Mouse (Mus musculus): ENCODE data around the gene Capza1.
"Not testable (repeated sequence)": the region's sequence is repeated elsewhere in the genome, so short reads cannot be mapped to it uniquely, and the experiment has no call there.

The Capza1 gene

GRCm38 (mm10) chr3:104817481-104817990 is 46.8 kb downstream of the Capza1 start:
- DNase-seq (ENCODE audit: inconsistent ontology term) = peak; percentile 75

- no peak for DNase-seq (ENCODE audit: inconsistent ontology term)
Measured at GRCm38 (mm10) chr3:104816130-104816529, 48.2 kb downstream of the Capza1 start.

- DNase-seq (ENCODE audit: inconsistent ontology term) = no peak
Measured at GRCm38 (mm10) chr3:104815346-104815745, 49.0 kb downstream of the Capza1 start.

GRCm38 (mm10) chr3:104814746-104815145 is 49.6 kb downstream of the Capza1 start:
- DNase-seq (ENCODE audit: inconsistent ontology term) = no peak

GRCm38 (mm10) chr3:104813227-104813626 is 51.1 kb downstream of the Capza1 start:
- not testable (repeated sequence) for DNase-seq (ENCODE audit: inconsistent ontology term)

GRCm38 (mm10) chr3:104812254-104812653 is 52.1 kb downstream of the Capza1 start:
- no peak for DNase-seq (ENCODE audit: inconsistent ontology term)

GRCm38 (mm10) chr3:104811752-104812151 is 52.6 kb downstream of the Capza1 start:
- DNase-seq (ENCODE audit: inconsistent ontology term) = no peak

- no peak for DNase-seq (ENCODE audit: inconsistent ontology term)
Measured at GRCm38 (mm10) chr3:104805539-104805938, 58.8 kb downstream of the Capza1 start.

GRCm38 (mm10) chr3:104804312-104804711 is 60.0 kb downstream of the Capza1 start:
- DNase-seq (ENCODE audit: inconsistent ontology term) = no peak

GRCm38 (mm10) chr3:104801481-104801880 is 62.8 kb downstream of the Capza1 start:
- DNase-seq (ENCODE audit: inconsistent ontology term) = no peak

- DNase-seq (ENCODE audit: inconsistent ontology term) = no peak
Measured at GRCm38 (mm10) chr3:104800681-104801080, 63.6 kb downstream of the Capza1 start.

- DNase-seq (ENCODE audit: inconsistent ontology term) = no peak
Measured at GRCm38 (mm10) chr3:104796430-104797082, 67.7 kb downstream of the Capza1 start.

- peak; percentile 55 for DNase-seq (ENCODE audit: inconsistent ontology term)
Measured at GRCm38 (mm10) chr3:104795661-104796340, 68.5 kb downstream of the Capza1 start.

GRCm38 (mm10) chr3:104794953-104795470 is 69.3 kb downstream of the Capza1 start:
- DNase-seq (ENCODE audit: inconsistent ontology term) = peak; percentile 25

GRCm38 (mm10) chr3:104793871-104794828 is 70.2 kb downstream of the Capza1 start:
- peak; percentile 99 for DNase-seq (ENCODE audit: inconsistent ontology term)

- no peak for DNase-seq (ENCODE audit: inconsistent ontology term)
Measured at GRCm38 (mm10) chr3:104792360-104793270, 71.7 kb downstream of the Capza1 start.

- no peak for DNase-seq (ENCODE audit: inconsistent ontology term)
Measured at GRCm38 (mm10) chr3:104791671-104792070, 72.6 kb downstream of the Capza1 start.

- no peak for DNase-seq (ENCODE audit: inconsistent ontology term)
Measured at GRCm38 (mm10) chr3:104791017-104791416, 73.3 kb downstream of the Capza1 start.

- DNase-seq (ENCODE audit: inconsistent ontology term) = peak; percentile 85
Measured at GRCm38 (mm10) chr3:104790401-104790937, 73.8 kb downstream of the Capza1 start.

GRCm38 (mm10) chr3:104789822-104790221 is 74.5 kb downstream of the Capza1 start:
- peak; percentile 63 for DNase-seq (ENCODE audit: inconsistent ontology term)

GRCm38 (mm10) chr3:104789312-104789605 is 75.0 kb downstream of the Capza1 start:
- DNase-seq (ENCODE audit: inconsistent ontology term) = no peak

All from Muller cell, postnatal 12 days (primary cell).